Mouse (Mus musculus) olfactory bulb, adult 2 months (tissue): ENCODE results near the gene Stum. TPM values are rescaled to one million over a fixed set of nuclear protein-coding genes. Genes with fewer than 3 reads are reported as not detected.
"Not testable (repeated sequence)": the region's sequence is repeated elsewhere in the genome, so short reads cannot be mapped to it uniquely, and the experiment has no call there.

Experiments
- H3K27ac ChIP-seq: fragments of 200-500 bp; 2 replicates; pipeline ENCODE4 v1.5.1; 2012; ENCODE audit warnings: low read depth, low read length; ENCODE audit not compliant: insufficient read depth
- H3K4me1 ChIP-seq: fragments of 200-500 bp; 2 replicates; pipeline ENCODE4 v1.6.1; 2012; ENCODE audit warnings: low read length; ENCODE audit not compliant: control insufficient read depth, insufficient read depth
- H3K4me3 ChIP-seq: fragments of 200-500 bp; 2 replicates; pipeline ENCODE4 v1.5.1; 2012; ENCODE audit warnings: mild to moderate bottlenecking, low read depth, low read length, moderate library complexity; ENCODE audit not compliant: insufficient read depth
- CTCF ChIP-seq: fragments of 200-500 bp; IDR thresholded peaks from 2 replicates; pipeline ENCODE4 v1.5.1; 2012; ENCODE audit warnings: low read depth, mild to moderate bottlenecking, low read length, moderate library complexity; ENCODE audit not compliant: insufficient read depth
- POLR2A ChIP-seq: fragments of 200-500 bp; IDR thresholded peaks from 2 replicates; pipeline ENCODE4 v1.6.1; 2012; ENCODE audit warnings: mild to moderate bottlenecking, low read depth, low read length, moderate library complexity; ENCODE audit not compliant: insufficient read depth
- WGBS: fragments of 180-500 bp; shearing (Covaris S2); methylation state at CpG from one replicate; pipeline ENCODE4 v1.1.7; 2018; 5-methylcytosine and 5-hydroxymethylcytosine counted together
- polyA plus RNA-seq: library from polyadenylated mRNA; stranded (reverse); fragments of >200 nt; gene quantifications from 2 replicates; pipeline ENCODE4 v1.2.4, GENCODE M21; 2012; ENCODE audit warnings: low replicate concordance; ENCODE audit not compliant: missing spikeins, insufficient read depth, insufficient read length

The Stum gene
- polyA plus RNA-seq, result not detected in 2 replicates

DNA sequence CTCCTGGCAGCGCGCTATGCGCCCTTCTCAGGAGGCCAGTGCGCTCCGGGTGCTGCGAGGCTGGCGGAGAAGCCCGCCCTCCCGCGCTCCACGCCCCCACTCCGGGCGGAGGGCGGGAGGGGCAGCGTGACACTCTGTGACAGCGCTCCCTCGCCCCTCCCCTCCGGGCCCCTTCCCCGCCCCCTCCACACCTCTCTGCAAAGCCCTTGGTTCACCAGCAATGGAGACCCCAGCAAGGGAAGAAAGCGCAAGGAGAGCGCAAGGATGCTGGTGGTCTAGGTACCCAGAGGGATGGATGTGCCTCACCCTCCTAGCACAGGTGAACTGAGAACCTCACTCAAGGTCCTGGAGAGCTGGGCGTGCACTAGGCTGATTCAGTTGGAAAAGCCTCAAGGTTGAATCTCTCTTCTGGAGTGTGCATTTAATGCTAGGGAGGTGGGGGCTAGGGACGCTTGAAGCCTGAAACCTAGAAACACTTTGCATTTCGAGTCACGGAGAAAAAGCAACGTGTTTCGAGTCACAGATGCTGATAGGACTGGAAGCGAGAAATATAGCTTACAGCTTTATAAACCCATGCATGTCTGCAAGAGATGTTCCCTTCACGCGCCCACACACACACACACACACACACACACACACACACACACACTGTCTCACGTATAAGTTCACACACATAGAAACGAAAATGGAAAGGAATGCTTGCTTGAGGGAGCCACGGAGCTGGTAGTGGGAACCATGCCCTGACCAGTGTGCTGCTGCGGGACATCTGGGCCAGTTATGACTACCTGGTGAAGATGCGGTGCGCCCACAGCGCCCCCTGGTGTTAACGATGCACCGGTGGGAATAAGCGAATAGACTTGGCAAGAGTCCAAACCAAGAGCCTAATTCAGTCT is at the start of gene Stum:
Stum (minus strand) TSS at position 106 of the 893 bp plus-strand sequence.
- H3K4me3 ChIP-seq, result peak within 1 kb of the TSS; percentile 66
- WGBS, result 2% methylated on average over 40 of the region's 40 CpGs
- H3K4me1 ChIP-seq, result peaks cover 23% of the 10 kb centered on the region
- TF ChIP-seq CTCF (peak; percentile 88), POLR2A (no peak)
- H3K27ac ChIP-seq, result peak within 1 kb of the TSS; percentile 4; the same call in 1 of the 2 replicates

DNA sequence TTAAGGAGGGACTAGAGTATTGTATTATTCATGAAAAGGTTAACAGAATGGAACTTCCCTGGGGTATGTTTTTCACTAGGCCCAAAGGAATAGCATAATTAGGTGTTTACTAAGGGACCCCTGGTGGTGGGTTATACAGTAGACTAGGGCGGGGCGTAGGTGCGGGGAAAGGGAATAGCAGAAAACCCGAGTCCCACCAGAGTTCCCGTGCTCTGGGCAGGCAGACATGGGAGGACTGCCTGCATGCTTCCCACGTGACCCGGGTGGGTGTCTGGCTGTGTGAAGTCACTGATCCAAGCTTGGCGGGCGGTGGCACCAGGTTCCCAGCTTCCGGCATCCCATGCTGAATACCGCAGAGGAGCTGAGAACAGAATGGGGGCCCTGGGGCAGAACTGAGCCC is 49.4 kb upstream of the Stum start:
- Histone ChIP-seq H3K4me1 (no peaks in the 10 kb centered on the region), H3K4me3 (no peak overlapping the region), H3K27ac (no peak overlapping the region)
- TF ChIP-seq CTCF, result no peak
- TF ChIP-seq POLR2A, result no peak
- WGBS, result 91% methylated on average over 11 of the region's 11 CpGs

DNA sequence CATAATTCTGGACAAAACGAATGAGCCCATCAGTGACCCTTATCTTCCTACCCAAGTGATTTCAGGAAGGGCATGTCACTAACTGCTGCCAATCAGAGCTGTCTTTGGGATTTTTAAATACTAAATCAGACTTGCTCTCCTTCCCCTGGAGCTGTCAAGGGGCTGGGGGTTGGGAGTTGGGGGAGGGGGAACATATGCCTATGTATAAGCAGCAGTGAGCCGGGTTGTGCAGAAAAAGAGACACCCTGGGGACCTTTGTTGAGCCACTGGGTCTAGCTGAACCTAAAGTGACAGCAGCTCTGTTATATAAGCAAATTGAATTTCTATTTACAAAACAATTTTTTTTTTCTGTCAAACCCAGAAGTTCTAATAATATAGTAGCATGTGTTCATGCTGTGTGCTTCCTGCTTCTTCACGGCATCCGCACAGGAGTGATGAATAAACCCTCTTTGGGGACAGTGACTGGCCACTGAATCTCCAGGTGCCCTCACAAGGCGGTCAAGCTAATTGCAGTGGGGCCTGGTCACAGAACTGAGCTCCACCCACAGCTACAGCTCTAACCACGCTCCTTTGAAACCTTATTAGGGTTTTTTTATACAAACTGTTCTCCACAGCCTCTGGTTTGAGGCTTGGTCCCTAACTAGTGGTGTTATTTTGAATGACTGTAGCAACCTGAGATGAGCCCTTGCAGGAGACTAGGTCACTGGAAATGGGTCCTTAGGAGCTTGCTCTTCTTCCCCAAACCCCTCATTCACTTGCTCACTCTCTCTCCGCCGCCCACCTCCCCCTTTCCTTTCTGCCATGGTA is 47.4 kb upstream of the Stum start:
- H3K27ac ChIP-seq, result no peak overlapping the region
- WGBS, result 67% methylated on average over 8 of the region's 8 CpGs
- H3K4me3 ChIP-seq, result no peak overlapping the region
- TF ChIP-seq POLR2A (no peak), CTCF (no peak)
- H3K4me1 ChIP-seq, result no peaks in the 10 kb centered on the region

DNA sequence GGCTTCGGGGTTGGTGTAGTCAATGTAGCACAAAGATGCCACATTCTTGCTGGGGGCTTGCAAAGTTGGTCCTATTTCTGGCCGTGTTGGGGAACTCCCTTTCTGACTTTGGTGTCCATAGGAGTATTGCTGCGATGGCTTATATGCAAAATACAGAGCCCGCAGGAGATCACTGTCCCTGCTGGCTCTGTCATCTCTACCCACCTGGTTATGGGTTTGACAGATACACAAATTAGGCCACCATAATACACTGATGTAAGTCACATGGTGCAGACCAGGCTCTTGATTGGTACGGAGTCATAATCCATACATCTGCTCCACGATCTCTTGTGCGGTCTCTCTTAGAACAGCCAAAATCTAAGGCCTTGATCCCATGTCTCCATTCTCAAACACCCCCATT is 46.5 kb upstream of the Stum start:
- no peak overlapping the region for H3K27ac ChIP-seq
- no peaks in the 10 kb centered on the region for H3K4me1 ChIP-seq
- TF ChIP-seq POLR2A (no peak), CTCF (no peak)
- 96% methylated on average over 7 of the region's 7 CpGs for WGBS
- H3K4me3 ChIP-seq, result no peak overlapping the region

DNA sequence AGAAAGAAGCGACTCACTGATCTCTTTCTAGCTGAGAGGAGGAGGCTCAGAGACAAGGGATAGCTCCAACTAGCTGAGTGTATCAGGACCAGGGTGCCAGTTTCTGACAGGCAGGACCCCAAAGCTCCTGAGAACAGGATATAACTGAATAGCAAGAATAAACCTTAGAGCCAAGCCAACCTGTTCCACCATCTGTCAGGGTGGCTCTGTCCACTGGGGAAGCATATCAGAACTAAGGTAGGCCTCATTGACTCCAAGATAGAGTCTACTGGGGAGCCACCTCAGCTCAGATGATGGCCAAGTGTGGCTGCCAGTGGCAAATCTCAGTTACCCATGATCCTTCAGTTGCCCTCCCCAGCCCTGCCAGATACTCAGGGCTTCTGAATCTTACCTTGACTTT is 42.0 kb upstream of the Stum start:
- WGBS, result 83% methylated on average over 1 of the region's 1 CpGs
- TF ChIP-seq CTCF, result no peak
- no peak for TF ChIP-seq POLR2A
- Histone ChIP-seq H3K27ac (no peak overlapping the region), H3K4me3 (no peak overlapping the region), H3K4me1 (no peaks in the 10 kb centered on the region)

DNA sequence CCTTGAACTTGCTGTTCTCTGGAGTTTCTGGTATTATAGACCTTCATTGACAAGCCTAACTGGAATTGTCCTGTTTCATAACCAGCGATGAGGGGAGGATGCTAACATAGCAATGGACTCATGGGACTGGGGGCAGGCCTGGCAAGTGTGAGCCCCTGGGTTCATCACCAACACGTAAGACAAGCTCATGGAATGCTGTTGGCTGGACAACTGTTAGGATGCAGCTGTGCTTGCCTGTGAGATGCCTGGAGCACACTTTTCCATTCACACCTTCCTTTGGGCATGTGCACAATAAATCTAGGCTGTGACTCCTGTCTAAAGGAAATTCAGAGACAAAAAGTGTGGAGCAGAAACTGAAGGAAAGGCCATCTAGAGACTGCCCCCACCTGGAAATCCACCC is 40.0 kb upstream of the Stum start:
- Histone ChIP-seq H3K4me1 (peaks cover 5% of the 10 kb centered on the region), H3K4me3 (no peak overlapping the region), H3K27ac (no peak overlapping the region)
- TF ChIP-seq POLR2A (no peak), CTCF (no peak)
- 99% methylated on average over 2 of the region's 2 CpGs for WGBS

DNA sequence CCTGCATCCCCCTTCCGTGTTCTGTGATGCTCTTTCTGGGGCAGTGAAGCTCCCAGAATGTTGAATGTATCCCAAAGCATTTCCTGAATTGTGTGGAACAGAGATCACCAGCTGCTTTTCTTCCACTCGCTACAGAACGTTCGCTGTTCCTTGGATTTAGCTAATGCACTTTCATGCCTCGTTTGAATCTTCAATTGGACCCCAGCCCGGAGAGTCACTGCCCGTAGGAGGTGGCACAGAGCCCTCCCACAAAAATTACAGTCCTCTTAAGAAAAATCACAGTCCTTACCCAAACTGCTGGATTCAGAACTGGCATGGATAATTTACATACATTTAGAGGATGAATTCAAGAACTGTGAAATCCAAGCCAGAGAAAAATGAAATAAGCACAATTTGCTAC is 36.9 kb upstream of the Stum start:
- Histone ChIP-seq H3K4me1 (peaks cover 5% of the 10 kb centered on the region), H3K27ac (no peak overlapping the region), H3K4me3 (no peak overlapping the region)
- TF ChIP-seq CTCF, result no peak
- TF ChIP-seq POLR2A, result no peak
- WGBS, result 16% methylated on average over 7 of the region's 7 CpGs

DNA sequence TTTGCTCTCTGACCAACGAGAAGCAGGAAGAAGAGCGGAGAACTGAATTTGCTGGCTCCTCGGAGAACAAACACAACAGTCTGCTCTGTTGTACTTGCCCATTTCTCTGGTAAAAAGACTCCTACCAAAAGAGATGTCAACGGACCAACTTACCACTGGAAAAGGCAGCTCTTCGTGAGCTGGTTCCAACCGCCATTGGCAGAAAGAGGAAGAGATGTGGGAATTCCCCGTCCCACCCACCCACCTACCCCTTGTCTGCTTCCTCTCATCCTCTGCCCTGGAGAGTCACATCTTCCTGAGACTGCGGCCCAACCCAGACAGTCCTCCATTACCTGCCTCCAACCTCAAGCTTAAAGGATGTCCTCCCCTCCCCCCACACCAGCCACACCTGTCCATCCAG is 36.2 kb upstream of the Stum start:
- H3K4me1 ChIP-seq, result peaks cover 5% of the 10 kb centered on the region
- no peak overlapping the region for H3K27ac ChIP-seq
- no peak for TF ChIP-seq CTCF
- TF ChIP-seq POLR2A, result no peak
- 83% methylated on average over 8 of the region's 8 CpGs for WGBS
- H3K4me3 ChIP-seq, result no peak overlapping the region

DNA sequence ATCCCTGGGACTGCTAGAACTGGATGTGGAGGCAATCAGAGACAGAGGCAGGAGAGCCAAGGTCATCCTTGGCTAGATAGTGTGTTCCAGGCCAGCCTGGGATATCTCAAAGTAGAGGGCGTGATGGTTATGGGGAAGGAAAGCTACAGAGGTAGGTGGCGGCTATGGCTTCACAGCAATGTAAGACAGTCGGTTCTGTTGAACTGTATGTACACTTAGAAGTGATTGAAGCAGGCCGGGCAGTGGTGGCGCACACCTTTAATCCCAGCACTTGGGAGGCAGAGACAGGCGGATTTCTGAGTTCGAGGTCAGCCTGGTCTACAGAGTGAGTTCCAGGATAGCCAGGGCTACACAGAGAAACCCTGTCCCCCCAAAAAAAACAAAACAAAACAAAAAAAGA is 35.6 kb upstream of the Stum start:
- not testable (repeated sequence) for H3K27ac ChIP-seq, H3K4me1 ChIP-seq, H3K4me3 ChIP-seq
- 97% methylated on average over 7 of the region's 7 CpGs for WGBS
